Mouse (Mus musculus) cerebellum, adult 2 months (tissue): ENCODE data around the gene Csrp1. TPM values are rescaled to one million over a fixed set of nuclear protein-coding genes. Genes with fewer than 3 reads are reported as not detected.
A peak's percentile ranks its signal among the peaks of the same experiment; 100 is the strongest.

Experiments used
- DNase-seq, 2 experiments: peaks; one replicate each; pipeline ENCODE4 v3.0.0; 2021
- H3K27ac ChIP-seq: fragments of 200-500 bp; 2 replicates; pipeline ENCODE4 v1.5.1; 2012; ENCODE audit warnings: low read length, control low read depth, inconsistent platforms; ENCODE audit not compliant: insufficient read depth
- H3K27me3 ChIP-seq: fragments of 200-500 bp; 2 replicates; pipeline ENCODE4 v1.6.1; 2012; ENCODE audit warnings: inconsistent platforms, mild to moderate bottlenecking, low read length, moderate library complexity; ENCODE audit not compliant: control insufficient read depth, insufficient read depth
- H3K4me1 ChIP-seq: fragments of 200-500 bp; 2 replicates; pipeline ENCODE4 v1.6.1; 2011; ENCODE audit warnings: low read length; ENCODE audit not compliant: control insufficient read depth, insufficient read depth
- H3K4me3 ChIP-seq: fragments of 200-500 bp; replicated peaks from 2 replicates; pipeline ENCODE3; 2011; ENCODE audit warnings: mild to moderate bottlenecking, low read depth, low read length, control low read depth; ENCODE audit not compliant: insufficient read depth
- CTCF ChIP-seq: fragments of 200-500 bp; IDR thresholded peaks from 2 replicates; pipeline ENCODE4 v1.5.1; 2011; ENCODE audit warnings: low read depth, mild to moderate bottlenecking, control low read depth, low read length, moderate library complexity, borderline replicate concordance; ENCODE audit not compliant: insufficient read depth
- POLR2A ChIP-seq: fragments of 200-500 bp; IDR thresholded peaks from 2 replicates; pipeline ENCODE4 v1.6.1; 2011; ENCODE audit warnings: low read length, control low read depth, borderline replicate concordance; ENCODE audit not compliant: insufficient read depth
- WGBS: fragments of 180-500 bp; shearing (Covaris S2); methylation state at CpG from one replicate; pipeline ENCODE4 v1.1.7; 2018; 5-methylcytosine and 5-hydroxymethylcytosine counted together
- polyA plus RNA-seq: library from polyadenylated mRNA; depleted of rRNA; stranded (reverse); fragments of >200 nt; gene quantifications from 2 replicates; pipeline ENCODE4 v1.2.3, GENCODE M21; 2012

Csrp1 gene
- polyA plus RNA-seq, 1 experiment, result 434 TPM

GRCm38 (mm10) chr1:135770237-135770636, 50.4 kb downstream of the Csrp1 start:
- Histone ChIP-seq H3K27me3 (no peaks in the 10 kb centered on the region), H3K27ac (no peak overlapping the region), H3K4me3 (no peak overlapping the region), H3K4me1 (no peaks in the 10 kb centered on the region)
- DNase-seq, result no peak
- 78% methylated on average over 7 of the region's 7 CpGs for WGBS
- TF ChIP-seq CTCF (no peak), POLR2A (no peak)

- H3K27ac ChIP-seq, result no peak overlapping the region
- no peaks in the 10 kb centered on the region for H3K4me1 ChIP-seq
- no peak for DNase-seq
- TF ChIP-seq POLR2A, result no peak
- no peak for TF ChIP-seq CTCF
- 33% methylated on average over 12 of the region's 12 CpGs for WGBS
- no peaks in the 10 kb centered on the region for H3K27me3 ChIP-seq
- no peak overlapping the region for H3K4me3 ChIP-seq
These were observed 51.2 kb downstream of the Csrp1 start for GRCm38 (mm10) chr1:135770896-135771572.

GRCm38 (mm10) chr1:135771573-135771970, 51.7 kb downstream of the Csrp1 start:
- TF ChIP-seq POLR2A (no peak), CTCF (no peak)
- no peak overlapping the region for H3K4me3 ChIP-seq
- no peaks in the 10 kb centered on the region for H3K4me1 ChIP-seq
- H3K27me3 ChIP-seq, result no peaks in the 10 kb centered on the region
- 49% methylated on average over 8 of the region's 8 CpGs for WGBS
- DNase-seq, result no peak
- H3K27ac ChIP-seq, result no peak overlapping the region

GRCm38 (mm10) chr1:135776596-135776995, 56.7 kb downstream of the Csrp1 start:
- Histone ChIP-seq H3K27me3 (no peaks in the 10 kb centered on the region), H3K4me1 (no peaks in the 10 kb centered on the region; the same call in 1 of the 2 replicates), H3K27ac (no peak overlapping the region), H3K4me3 (no peak overlapping the region)
- no peak for DNase-seq
- no peak for TF ChIP-seq CTCF
- TF ChIP-seq POLR2A, result no peak

- Histone ChIP-seq H3K4me3 (no peak overlapping the region), H3K27me3 (no peaks in the 10 kb centered on the region), H3K4me1 (no peaks in the 10 kb centered on the region; the same call in 1 of the 2 replicates), H3K27ac (no peak overlapping the region)
- DNase-seq, result no peak
- TF ChIP-seq CTCF, result no peak
- no peak for TF ChIP-seq POLR2A
- WGBS, result 100% methylated on average over 1 of the region's 1 CpGs
These were observed 57.2 kb downstream of the Csrp1 start for GRCm38 (mm10) chr1:135777046-135777445.

- DNase-seq, result no peak
- H3K4me3 ChIP-seq, result no peak within 1 kb of the TSS
- TF ChIP-seq POLR2A (no peak), CTCF (no peak)
- H3K27ac ChIP-seq, result no peak within 1 kb of the TSS
- no peaks in the 10 kb centered on the region; the same call in 1 of the 2 replicates for H3K4me1 ChIP-seq
- 25% methylated on average over 22 of the region's 22 CpGs for WGBS
- H3K27me3 ChIP-seq, result no peaks in the 10 kb centered on the region
These were observed 59.1 kb downstream of the Csrp1 start, which contains the start of gene Tnni1 for GRCm38 (mm10) chr1:135778780-135779535. Tnni1 (plus strand) TSS chr1:135779434.

GRCm38 (mm10) chr1:135780649-135781048, 60.8 kb downstream of the Csrp1 start:
- 67% methylated on average over 4 of the region's 4 CpGs for WGBS
- TF ChIP-seq CTCF (no peak), POLR2A (no peak)
- no peak for DNase-seq
- H3K27ac ChIP-seq, result peak overlapping the region; percentile 24; the same call in 1 of the 2 replicates
- H3K4me1 ChIP-seq, result no peaks in the 10 kb centered on the region; the same call in 1 of the 2 replicates
- no peaks in the 10 kb centered on the region for H3K27me3 ChIP-seq
- no peak overlapping the region for H3K4me3 ChIP-seq

- peak; percentile 46 to 59 for DNase-seq
- peak overlapping the region; percentile 24; the same call in 1 of the 2 replicates for H3K27ac ChIP-seq
- WGBS, result 10% methylated on average over 13 of the region's 13 CpGs
These were observed 61.4 kb downstream of the Csrp1 start for GRCm38 (mm10) chr1:135781220-135781619.

More at GRCm38 (mm10) chr1:135781220-135781619, 61.4 kb downstream of the Csrp1 start:
- TF ChIP-seq POLR2A (no peak), CTCF (peak; percentile 87)
- Histone ChIP-seq H3K27me3 (no peaks in the 10 kb centered on the region), H3K4me3 (no peak overlapping the region), H3K4me1 (no peaks in the 10 kb centered on the region; the same call in 1 of the 2 replicates)
